Mouse (Mus musculus) heart, adult 2 months (tissue): ENCODE measurements around the gene Ccdc57. TPM values are rescaled to one million over a fixed set of nuclear protein-coding genes. Genes with fewer than 3 reads are reported as not detected.

Experiments used
- DNase-seq, 2 experiments: peaks; one replicate each; pipeline ENCODE4 v3.0.0; 2021
- H3K27ac ChIP-seq: fragments of 200-600 bp; 2 replicates; pipeline ENCODE4 v1.8.1; 2022
- H3K27me3 ChIP-seq: fragments of 200-500 bp; 2 replicates; pipeline ENCODE4 v1.6.1; 2012; ENCODE audit warnings: mild to moderate bottlenecking, low read length, inconsistent platforms, mixed read lengths; ENCODE audit not compliant: control insufficient read depth, insufficient read depth
- H3K36me3 ChIP-seq: fragments of 200-500 bp; 2 replicates; pipeline ENCODE4 v1.6.1; 2012; ENCODE audit warnings: low read length, inconsistent platforms; ENCODE audit not compliant: control insufficient read depth, insufficient read depth
- H3K4me1 ChIP-seq: fragments of 200-500 bp; 2 replicates; pipeline ENCODE4 v1.6.1; 2011; ENCODE audit warnings: low read length; ENCODE audit not compliant: control insufficient read depth, insufficient read depth
- H3K4me3 ChIP-seq: fragments of 200-600 bp; 2 replicates; pipeline ENCODE4 v1.8.1; 2022
- H3K79me2 ChIP-seq: fragments of 200-500 bp; replicated peaks from 2 replicates; pipeline ENCODE4 v1.6.1; 2012; ENCODE audit warnings: mild to moderate bottlenecking, inconsistent platforms, low read length, moderate library complexity, mixed read lengths; ENCODE audit not compliant: control insufficient read depth, insufficient read depth
- H3K9ac ChIP-seq: fragments of 200-500 bp; 2 replicates; pipeline ENCODE4 v1.6.1; 2012; ENCODE audit warnings: low read depth, mild to moderate bottlenecking, control low read depth, inconsistent platforms, low read length, mixed read lengths
- CTCF ChIP-seq: fragments of 200-600 bp; IDR thresholded peaks from 2 replicates; pipeline ENCODE4 v1.8.1; 2022; ENCODE audit warnings: antibody characterized with exemption, mild to moderate bottlenecking, moderate library complexity
- EP300 ChIP-seq: fragments of 200-500 bp; IDR thresholded peaks from 2 replicates; pipeline ENCODE4 v1.6.1; 2011; ENCODE audit warnings: low read depth, low read length, control low read depth; ENCODE audit not compliant: insufficient read depth
- POLR2A ChIP-seq: fragments of 200-500 bp; IDR thresholded peaks from 2 replicates; pipeline ENCODE4 v1.6.1; 2011; ENCODE audit warnings: mild to moderate bottlenecking, low read depth, low read length, control low read depth; ENCODE audit not compliant: insufficient read depth
- WGBS: fragments of 180-500 bp; shearing (Covaris S2); methylation state at CpG from one replicate; pipeline ENCODE4 v1.1.7; 2018; 5-methylcytosine and 5-hydroxymethylcytosine counted together
- intact Hi-C: fragments of 180-260 bp; cut with DNase I; formaldehyde crosslinking; loops from one replicate; pipeline ENCODE4 v1.15.1; 2025
- long read RNA-seq: library from polyadenylated mRNA; stranded (forward); transcript quantifications from one replicate; pipeline ENCODE4 v2.0.0, GENCODE M21; 2021
- polyA plus RNA-seq: library from polyadenylated mRNA; depleted of rRNA; stranded (reverse); fragments of >200 nt; gene quantifications from 2 replicates; pipeline ENCODE4 v1.2.3, GENCODE M21; 2012; rRNA removed
- total RNA-seq, 2 experiments: library from RNA; stranded (reverse); gene quantifications; 2 replicates each; pipeline ENCODE4 v1.2.3; 2021

The Ccdc57 gene
- 1 to 10 TPM in 1 of 2 experiments, under 1 TPM in 1; 0.86 to 1.1 TPM for total RNA-seq
- polyA plus RNA-seq = 0.61 and 1.3 TPM in 2 replicates
- long read RNA-seq, partial matches to known transcripts = 0 of 3 reads
- long read RNA-seq, other reads (novel, unspliced or antisense) = 3 of 3 reads

DNA sequence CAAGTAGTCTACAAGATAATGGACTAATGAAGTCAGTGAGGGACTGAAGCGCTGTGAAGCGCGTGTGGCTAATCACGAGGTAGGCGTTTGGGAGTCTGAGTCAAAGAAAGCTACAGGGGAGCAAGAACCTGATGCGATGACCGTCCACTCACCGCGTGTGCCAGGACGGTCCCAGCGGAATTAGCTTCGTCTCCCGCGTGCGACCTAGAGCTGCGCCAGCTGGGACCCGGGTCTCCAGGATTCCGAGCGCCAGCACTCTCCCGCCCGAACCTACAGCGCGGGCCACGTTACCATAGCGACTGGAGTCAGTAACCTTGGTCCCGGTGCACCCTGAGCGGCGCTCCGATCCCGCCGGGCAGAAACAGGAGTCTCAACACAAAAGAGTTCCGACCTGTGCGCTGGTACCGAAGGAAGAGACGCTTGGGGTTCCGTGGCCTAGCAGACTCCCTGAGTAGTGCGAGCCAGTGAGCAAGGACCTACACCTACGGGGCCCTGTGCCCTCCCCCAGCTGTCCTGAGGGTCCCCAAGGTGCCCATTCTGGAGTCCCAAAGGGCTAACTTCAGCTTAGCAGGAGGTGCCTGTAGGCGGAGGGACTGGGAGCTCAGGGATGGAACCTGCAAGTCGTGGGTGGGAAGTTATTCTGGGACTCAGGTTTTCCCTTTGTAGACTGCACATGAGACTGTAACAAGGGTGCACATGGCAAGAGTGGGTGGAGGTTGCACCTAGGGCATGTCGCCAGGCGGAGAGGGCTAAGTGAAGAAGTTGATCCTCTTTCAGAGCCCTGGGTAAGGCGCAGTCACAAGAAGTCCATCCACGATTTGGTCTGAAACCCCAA is at the start of gene Ccdc57:
Gene Ccdc57 (minus strand): TSS at position 309 of the 835 bp plus-strand sequence.
- Histone ChIP-seq H3K4me3 (peak within 1 kb of the TSS; percentile 71), H3K9ac (peak within 1 kb of the TSS; percentile 81), H3K79me2 (no peaks in the 10 kb centered on the region), H3K27me3 (no peaks in the 10 kb centered on the region), H3K4me1 (peaks cover 4% of the 10 kb centered on the region; the same call in 1 of the 2 replicates), H3K27ac (peak within 1 kb of the TSS; percentile 61), H3K36me3 (no peaks in the 10 kb centered on the region)
- peak; percentile 88 to 92 for DNase-seq
- intact Hi-C loops = loop anchor here (2.0 kb wide), 1 partner anchor 18 kb away; no protein-coding TSS in a partner anchor
- 10% methylated on average over 44 of the region's 44 CpGs for WGBS
- TF ChIP-seq POLR2A (peak; percentile 38; the same call in 1 of the 2 replicates), EP300 (peak; percentile 39; the same call in 1 of the 2 replicates), CTCF (no peak)

DNA sequence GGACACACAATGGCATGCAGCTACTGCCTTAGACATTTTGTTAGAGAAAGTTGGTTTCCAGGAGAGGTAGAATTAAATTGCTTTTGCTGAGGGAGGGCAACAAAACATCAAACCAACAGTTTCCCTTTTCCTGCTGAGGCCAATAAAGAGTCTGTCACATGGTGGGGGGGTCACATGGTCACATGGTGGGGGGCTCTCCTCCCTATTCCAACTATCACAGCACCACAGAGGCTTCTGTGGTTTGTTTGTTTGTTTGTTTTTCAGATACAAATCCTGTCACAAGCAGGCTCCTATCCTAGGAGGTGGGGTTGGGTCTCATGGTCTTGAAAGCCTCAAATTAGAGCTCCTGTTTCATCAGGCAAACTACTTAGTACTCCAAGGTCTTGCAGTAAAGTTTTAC is 49.8 kb upstream of the Ccdc57 start:
- no peak for TF ChIP-seq POLR2A
- no peak for TF ChIP-seq CTCF
- TF ChIP-seq EP300 = no peak
- Histone ChIP-seq H3K4me3 (no peak overlapping the region), H3K4me1 (peaks cover 26% of the 10 kb centered on the region), H3K79me2 (peaks cover 21% of the 10 kb centered on the region), H3K27ac (no peak overlapping the region), H3K36me3 (peaks cover 72% of the 10 kb centered on the region), H3K9ac (no peak overlapping the region), H3K27me3 (no peaks in the 10 kb centered on the region)
- intact Hi-C loops = no loop called here
- no peak for DNase-seq

DNA sequence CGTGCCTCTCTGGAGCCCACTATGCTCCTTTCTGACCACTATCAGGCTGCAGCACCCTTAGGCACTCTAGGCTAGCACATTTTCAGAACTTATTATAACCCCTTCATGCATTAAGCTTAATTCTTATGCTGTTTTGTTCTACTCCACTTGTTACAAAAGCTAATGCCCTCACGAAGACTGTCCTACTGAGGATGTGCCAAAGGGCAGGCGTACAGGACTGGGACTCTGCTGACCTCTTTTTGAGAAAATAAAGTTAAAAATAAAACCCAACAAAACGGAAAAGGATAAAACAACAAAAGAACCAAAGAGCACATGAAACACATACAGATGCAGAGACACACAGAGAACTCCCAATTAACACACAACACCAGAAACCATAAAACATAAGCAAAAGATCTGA is 49.0 kb upstream of the Ccdc57 start:
- WGBS = 62% methylated on average over 4 of the region's 4 CpGs
- Histone ChIP-seq H3K79me2 (peaks cover 21% of the 10 kb centered on the region), H3K27ac (no peak overlapping the region), H3K27me3 (no peaks in the 10 kb centered on the region), H3K9ac (no peak overlapping the region), H3K36me3 (peaks cover 69% of the 10 kb centered on the region), H3K4me3 (no peak overlapping the region), H3K4me1 (peaks cover 25% of the 10 kb centered on the region)
- DNase-seq = no peak
- no peak for TF ChIP-seq POLR2A
- intact Hi-C loops = no loop called here

DNA sequence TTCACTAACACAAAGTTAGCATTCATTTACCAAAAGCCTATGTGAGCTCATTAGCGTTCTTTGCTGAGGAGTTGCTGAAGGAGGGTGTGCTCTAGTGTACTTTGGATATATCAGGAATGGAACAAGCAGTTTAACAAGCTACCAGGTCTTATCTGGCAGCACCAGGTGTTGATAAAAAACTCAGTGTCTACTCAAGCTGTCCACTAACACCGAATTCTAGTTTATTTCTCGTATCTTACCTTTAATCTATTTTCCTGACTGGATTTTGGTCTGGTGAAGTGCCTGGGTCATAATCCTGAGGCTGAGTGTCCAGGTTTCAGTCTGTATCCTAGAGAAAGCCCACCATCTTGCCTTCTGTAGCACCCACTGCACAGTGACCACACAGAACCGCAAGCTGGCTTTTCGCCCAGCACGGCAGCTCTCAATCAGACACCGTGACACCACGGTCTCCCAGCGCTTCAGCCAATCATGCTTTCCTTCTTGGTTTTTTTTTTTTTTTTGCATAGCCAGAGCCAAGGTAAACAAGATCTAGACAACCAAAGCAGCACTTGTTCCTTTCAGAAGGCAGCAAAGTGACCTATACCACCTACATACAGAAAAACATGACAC is 47.9 kb upstream of the Ccdc57 start:
- TF ChIP-seq CTCF (no peak), EP300 (no peak), POLR2A (no peak)
- peak in 1 of 2 experiments; percentile 45 for DNase-seq
- peaks cover 17% of the 10 kb centered on the region for H3K79me2 ChIP-seq
- H3K36me3 ChIP-seq = peaks cover 61% of the 10 kb centered on the region
- no peak overlapping the region for H3K9ac ChIP-seq
- intact Hi-C loops = no loop called here
- no peak overlapping the region for H3K4me3 ChIP-seq
- peaks cover 20% of the 10 kb centered on the region for H3K4me1 ChIP-seq
- no peaks in the 10 kb centered on the region for H3K27me3 ChIP-seq
- H3K27ac ChIP-seq = peak overlapping the region; percentile 8; the same call in 1 of the 2 replicates
- 25% methylated on average over 9 of the region's 9 CpGs for WGBS

DNA sequence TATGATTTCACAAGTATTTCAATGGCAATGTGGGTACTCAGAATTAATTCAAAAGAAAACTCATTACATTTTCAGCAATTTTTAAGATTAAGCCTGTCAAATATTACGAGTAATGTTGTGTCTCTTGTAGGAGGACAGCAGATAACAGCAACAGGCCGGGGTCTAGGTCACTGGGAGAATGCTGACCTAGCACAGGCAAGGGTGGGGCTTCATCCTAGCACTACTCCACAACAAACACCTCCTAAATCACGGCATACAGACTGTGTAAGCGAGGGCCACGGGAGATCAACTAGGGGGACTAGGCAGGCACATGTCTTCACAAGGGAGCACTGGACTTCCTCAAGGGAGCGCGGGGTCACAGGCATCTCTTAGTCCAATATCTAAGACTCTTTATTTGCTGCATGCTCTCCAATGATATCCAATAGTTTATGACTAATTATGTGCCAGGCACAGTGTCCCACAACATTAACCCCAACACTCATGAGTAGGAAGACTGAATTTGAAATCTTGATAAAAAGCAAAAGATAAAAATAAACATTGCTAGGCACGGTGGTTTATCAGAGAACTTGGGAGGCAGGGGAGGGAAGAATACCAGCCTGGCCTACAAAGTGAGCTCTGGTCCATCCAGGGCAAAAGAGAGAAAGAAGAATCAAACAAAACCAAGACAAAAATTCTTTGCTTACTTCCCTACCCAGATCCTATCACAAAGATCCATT is 47.2 kb upstream of the Ccdc57 start:
- Histone ChIP-seq H3K9ac (no peak overlapping the region), H3K36me3 (peaks cover 63% of the 10 kb centered on the region), H3K4me1 (peaks cover 17% of the 10 kb centered on the region), H3K79me2 (peaks cover 19% of the 10 kb centered on the region), H3K27me3 (no peaks in the 10 kb centered on the region), H3K4me3 (no peak overlapping the region), H3K27ac (no peak overlapping the region)
- TF ChIP-seq POLR2A (no peak), CTCF (no peak), EP300 (no peak)
- 63% methylated on average over 8 of the region's 8 CpGs for WGBS
- intact Hi-C loops = no loop called here
- DNase-seq = no peak
